Mouse (Mus musculus): ENCODE results near the gene B4galnt3.

Gene B4galnt3

GRCm38 (mm10) chr6:120185756-120186155, 108.6 kb downstream of the B4galnt3 start:
- DNase-seq (ENCODE audit: low spot score) = no peak

GRCm38 (mm10) chr6:120185012-120185730, 109.2 kb downstream of the B4galnt3 start:
- no peak for DNase-seq (ENCODE audit: low spot score)

- no peak for DNase-seq (ENCODE audit: low spot score)
These were observed 110.6 kb downstream of the B4galnt3 start for GRCm38 (mm10) chr6:120183771-120184170.

- no peak for DNase-seq (ENCODE audit: low spot score)
These were observed 112.2 kb downstream of the B4galnt3 start for GRCm38 (mm10) chr6:120182160-120182559.

GRCm38 (mm10) chr6:120180492-120180891, 113.9 kb downstream of the B4galnt3 start:
- no peak for DNase-seq (ENCODE audit: low spot score)

- no peak for DNase-seq (ENCODE audit: low spot score)
These were observed 114.6 kb downstream of the B4galnt3 start for GRCm38 (mm10) chr6:120179756-120180206.

GRCm38 (mm10) chr6:120179044-120179755, 115.2 kb downstream of the B4galnt3 start:
- DNase-seq (ENCODE audit: low spot score) = no peak

GRCm38 (mm10) chr6:120175650-120176049, 118.7 kb downstream of the B4galnt3 start:
- no peak for DNase-seq (ENCODE audit: low spot score)

- DNase-seq (ENCODE audit: low spot score) = no peak
These were observed 119.7 kb downstream of the B4galnt3 start for GRCm38 (mm10) chr6:120174602-120175115.

- no peak for DNase-seq (ENCODE audit: low spot score)
These were observed 120.2 kb downstream of the B4galnt3 start for GRCm38 (mm10) chr6:120174028-120174601.

- no peak for DNase-seq (ENCODE audit: low spot score)
These were observed 121.9 kb downstream of the B4galnt3 start for GRCm38 (mm10) chr6:120172294-120173017.

GRCm38 (mm10) chr6:120167574-120167973, 126.8 kb downstream of the B4galnt3 start:
- no peak for DNase-seq (ENCODE audit: low spot score)

- no peak for DNase-seq (ENCODE audit: low spot score)
These were observed 129.6 kb downstream of the B4galnt3 start for GRCm38 (mm10) chr6:120164765-120165164.

GRCm38 (mm10) chr6:120162928-120163327, 131.4 kb downstream of the B4galnt3 start:
- DNase-seq (ENCODE audit: low spot score) = no peak

GRCm38 (mm10) chr6:120159133-120159901, 135.0 kb downstream of the B4galnt3 start:
- DNase-seq (ENCODE audit: low spot score) = peak; percentile 56

GRCm38 (mm10) chr6:120157479-120157878, 136.9 kb downstream of the B4galnt3 start:
- no peak for DNase-seq (ENCODE audit: low spot score)

GRCm38 (mm10) chr6:120155510-120155909, 138.8 kb downstream of the B4galnt3 start:
- DNase-seq (ENCODE audit: low spot score) = no peak

GRCm38 (mm10) chr6:120154526-120155309, 139.6 kb downstream of the B4galnt3 start:
- DNase-seq (ENCODE audit: low spot score) = no peak
